In genomic region chr9:63281996-63282395, GRCm38 (mm10) we compare ENCODE assay signal across 31 mouse cellular contexts.
A peak's percentile ranks its signal among the peaks of the same experiment; 100 is the strongest.
DNase-seq lines count a peak whose midpoint lies in the region; ATAC-seq lines count a peak whose summit lies in the region.
"Had no signal": no experiment of that assay in that cellular context is flagged by ENCODE, and none has a peak within 500 bp of the region (broad histone marks: within the 10 kb centered on the region; RNA-seq: fewer than 3 reads in every experiment).

No protein-coding gene starts in this region.

- H3K27me3 ChIP-seq in midbrain, embryonic 13.5 days, result no peaks in the 10 kb centered on the region
- H3K27me3 ChIP-seq: heart, embryonic 12.5 days; kidney, embryonic 15.5 days; limb, embryonic 15.5 days; liver, embryonic 13.5 days; midbrain, embryonic 15.5 days; neural tube, embryonic 13.5 days had no signal

- no peak overlapping the region for H3K4me3 ChIP-seq in midbrain, embryonic 13.5 days (replicated peaks)
- H3K4me3 ChIP-seq: heart, adult 2 months; heart, embryonic 12.5 days; kidney, embryonic 15.5 days; layer of hippocampus, adult 2 months; limb, embryonic 10.5 days; limb, embryonic 15.5 days; liver, embryonic 13.5 days; midbrain, embryonic 15.5 days; neural tube, embryonic 13.5 days had no signal

- ATAC-seq in activated CD4-positive, CD25-positive, alpha-beta regulatory T cell, adult 4 months, result peak; percentile 78
- ATAC-seq in midbrain, embryonic 13.5 days, result no peak
- ATAC-seq: forebrain, embryonic 14.5 days; lung, postnatal 0 days; midbrain, embryonic 15.5 days had no signal

- peaks cover 12% of the 10 kb centered on the region for H3K4me1 ChIP-seq in midbrain, embryonic 13.5 days (replicated peaks)
- H3K4me1 ChIP-seq: heart, embryonic 12.5 days; kidney, embryonic 15.5 days; limb, embryonic 15.5 days; liver, embryonic 13.5 days had no signal

- H3K27ac ChIP-seq in midbrain, embryonic 13.5 days, result no peak overlapping the region
- H3K27ac ChIP-seq: heart, adult 2 months; hindbrain, embryonic 14.5 days; kidney, embryonic 15.5 days; layer of hippocampus, adult 2 months; limb, embryonic 10.5 days; limb, embryonic 15.5 days; liver, embryonic 13.5 days; macrophage; midbrain, embryonic 15.5 days; neural tube, embryonic 13.5 days; stomach, postnatal 0 days had no signal

- H3K9me3 ChIP-seq in midbrain, embryonic 13.5 days, result no peaks in the 10 kb centered on the region
- H3K9me3 ChIP-seq: G1E; kidney, embryonic 15.5 days; limb, embryonic 10.5 days; limb, embryonic 15.5 days; liver, embryonic 13.5 days; midbrain, embryonic 15.5 days; neural tube, embryonic 13.5 days had no signal

- H3K36me3 ChIP-seq in midbrain, embryonic 13.5 days, result peaks cover 11% of the 10 kb centered on the region
- H3K36me3 ChIP-seq: midbrain, embryonic 15.5 days; neural tube, embryonic 13.5 days had no signal

- peak; percentile 79 for DNase-seq in CD4-positive helper T cell, adult 2 months (ENCODE audit: low read depth, low spot score)
- DNase-seq in thymus, adult 18-20 months, result peak; percentile 14 to 15
- peak; percentile 47 for DNase-seq in thymus, postnatal 25 days
- no peak for DNase-seq in layer of hippocampus, adult 11-12 months (ENCODE audit: low spot score)
- DNase-seq in lung, postnatal 4 days, result no peak
- no peak for DNase-seq in embryo, embryonic 10 days (ENCODE audit: low spot score)
- DNase-seq: adrenal gland, postnatal 14 days; cerebellum, adult 18-20 months; cerebellum, postnatal 25 days; gastrocnemius, postnatal 25 days; heart, adult 2 months; kidney, adult 18-20 months; kidney, postnatal 25 days; liver, embryonic 13.5 days; lung, adult 18-20 months; right cerebral cortex, postnatal 4 days had no signal

- 99% methylated on average over 7 of the region's 7 CpGs for WGBS in midbrain, embryonic 13.5 days

- H3K9ac ChIP-seq in midbrain, embryonic 13.5 days (replicated peaks), result no peak overlapping the region
- H3K9ac ChIP-seq: heart, embryonic 12.5 days; hindbrain, embryonic 14.5 days; kidney, embryonic 15.5 days; limb, embryonic 15.5 days; liver, embryonic 13.5 days; midbrain, embryonic 15.5 days; neural tube, embryonic 13.5 days had no signal

- no peak overlapping the region for H3K4me2 ChIP-seq in midbrain, embryonic 13.5 days (replicated peaks)
- H3K4me2 ChIP-seq: heart, embryonic 12.5 days; hindbrain, embryonic 14.5 days; kidney, embryonic 15.5 days; limb, embryonic 15.5 days; liver, embryonic 13.5 days; midbrain, embryonic 15.5 days; neural tube, embryonic 13.5 days had no signal

Comparison
In these comparisons a context has a peak if more than half of its experiments do, and no peak if none do; other contexts are left out.
1. DNase-seq: peak in CD4-positive helper T cell, adult 2 months (single experiment), thymus, adult 18-20 months (2 of 2) and thymus, postnatal 25 days (single experiment); none in layer of hippocampus, adult 11-12 months (single experiment), lung, postnatal 4 days (0 of 2) and embryo, embryonic 10 days (single experiment).